Mouse (Mus musculus) limb, embryonic 12.5 days (tissue): ENCODE results near the gene Tmem132b. TPM values are rescaled to one million over a fixed set of nuclear protein-coding genes. Genes with fewer than 3 reads are reported as not detected.

Experiments
- ATAC-seq: fragments of 200-750 bp; cut with Nextera tagmentation; 2 replicates; pipeline ENCODE4 v1.8.0; 2017; ENCODE audit warnings: low read depth, moderate TSS enrichment; ENCODE audit not compliant: insufficient number of reproducible peaks, insufficient read depth, low FRiP score, low TSS enrichment
- H3K27ac ChIP-seq: fragments of 300-500 bp; sonication (generic); 2 replicates; pipeline ENCODE4 v1.5.1; 2016; ENCODE audit warnings: mild to moderate bottlenecking, moderate library complexity
- H3K27me3 ChIP-seq: fragments of 300-500 bp; sonication (generic); 2 replicates; pipeline ENCODE4 v1.6.1; 2016; ENCODE audit warnings: mild to moderate bottlenecking, moderate library complexity
- H3K36me3 ChIP-seq: fragments of 300-500 bp; sonication (generic); 2 replicates; pipeline ENCODE4 v1.6.1; 2016; ENCODE audit warnings: mild to moderate bottlenecking, moderate library complexity
- H3K4me1 ChIP-seq: fragments of 300-500 bp; sonication (generic); replicated peaks from 2 replicates; pipeline ENCODE4 v1.6.1; 2016
- H3K4me2 ChIP-seq: fragments of 300-500 bp; sonication (generic); 2 replicates; pipeline ENCODE4 v1.6.1; 2016; ENCODE audit warnings: mild to moderate bottlenecking, moderate library complexity
- H3K4me3 ChIP-seq: fragments of 300-500 bp; sonication (generic); replicated peaks from 2 replicates; pipeline ENCODE4 v1.5.1; 2016; ENCODE audit warnings: mild to moderate bottlenecking
- H3K9ac ChIP-seq: fragments of 300-500 bp; sonication (generic); replicated peaks from 2 replicates; pipeline ENCODE4 v1.6.1; 2016; ENCODE audit warnings: mild to moderate bottlenecking, moderate library complexity
- H3K9me3 ChIP-seq: fragments of 300-500 bp; sonication (generic); 2 replicates; pipeline ENCODE4 v1.6.1; 2016; ENCODE audit warnings: mild to moderate bottlenecking, moderate library complexity
- WGBS: fragments of 180-500 bp; shearing (Covaris S2); methylation state at CpG from one replicate; pipeline ENCODE4 v1.1.7; 2016; 5-methylcytosine and 5-hydroxymethylcytosine counted together
- polyA plus RNA-seq: library from polyadenylated mRNA; unstranded; fragments of >200 nt; fragmentation: Nextera tagmentation; extraction: Ambion mirVana; gene quantifications from 2 replicates; pipeline ENCODE4 v1.2.1, GENCODE M21; 2016

Gene Tmem132b
- polyA plus RNA-seq, 1 experiment from 2014 or later, result 0.13 TPM

- no peak overlapping the region for H3K4me3 ChIP-seq
- no peak overlapping the region for H3K27ac ChIP-seq
- WGBS, result 74% methylated on average over 5 of the region's 5 CpGs
- no peaks in the 10 kb centered on the region for H3K4me1 ChIP-seq
- no peaks in the 10 kb centered on the region for H3K27me3 ChIP-seq
- ATAC-seq, result no peak
- peaks cover 44% of the 10 kb centered on the region for H3K9me3 ChIP-seq
- H3K4me2 ChIP-seq, result no peak overlapping the region
- H3K36me3 ChIP-seq, result no peaks in the 10 kb centered on the region
- no peak overlapping the region for H3K9ac ChIP-seq
Measured at GRCm38 (mm10) chr5:125613136-125613535, 81.6 kb downstream of the Tmem132b start.

DNA sequence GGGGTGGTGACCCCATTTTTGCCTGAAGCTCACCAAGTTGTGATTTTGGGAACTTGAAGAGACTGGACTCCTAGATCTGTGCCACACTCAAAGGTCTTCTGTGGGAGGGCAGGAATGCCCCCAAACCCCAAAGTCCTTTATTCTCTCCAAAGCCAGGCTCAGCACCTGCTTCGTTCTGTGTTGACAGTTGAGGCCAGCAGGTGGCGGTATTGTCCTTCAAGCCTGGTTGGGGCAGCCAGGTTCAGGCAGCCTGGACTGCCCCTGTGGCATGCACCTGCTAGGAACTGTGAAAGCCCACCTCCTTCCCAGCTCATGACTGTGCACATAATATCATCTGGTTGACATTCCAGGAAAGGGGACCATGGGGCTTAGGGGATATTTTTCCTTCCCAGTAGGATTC is 82.8 kb downstream of the Tmem132b start:
- Histone ChIP-seq H3K27me3 (no peaks in the 10 kb centered on the region), H3K9me3 (peaks cover 45% of the 10 kb centered on the region), H3K27ac (no peak overlapping the region), H3K4me1 (no peaks in the 10 kb centered on the region), H3K36me3 (no peaks in the 10 kb centered on the region), H3K4me2 (no peak overlapping the region), H3K9ac (no peak overlapping the region), H3K4me3 (no peak overlapping the region)
- WGBS, result 57% methylated on average over 2 of the region's 2 CpGs
- ATAC-seq, result no peak

GRCm38 (mm10) chr5:125617050-125617449 is 85.5 kb downstream of the Tmem132b start:
- no peak for ATAC-seq
- Histone ChIP-seq H3K27ac (no peak overlapping the region), H3K9ac (no peak overlapping the region), H3K4me3 (no peak overlapping the region), H3K4me2 (no peak overlapping the region), H3K4me1 (no peaks in the 10 kb centered on the region), H3K36me3 (no peaks in the 10 kb centered on the region), H3K9me3 (peaks cover 30% of the 10 kb centered on the region), H3K27me3 (no peaks in the 10 kb centered on the region)
- WGBS, result 90% methylated on average over 1 of the region's 1 CpGs

- 82% methylated on average over 9 of the region's 9 CpGs for WGBS
- Histone ChIP-seq H3K27me3 (no peaks in the 10 kb centered on the region), H3K36me3 (no peaks in the 10 kb centered on the region), H3K4me3 (no peak overlapping the region), H3K9ac (no peak overlapping the region), H3K27ac (no peak overlapping the region), H3K9me3 (no peaks in the 10 kb centered on the region), H3K4me2 (no peak overlapping the region), H3K4me1 (no peaks in the 10 kb centered on the region)
- ATAC-seq, result no peak
Measured at GRCm38 (mm10) chr5:125627816-125628348, 96.3 kb downstream of the Tmem132b start.

GRCm38 (mm10) chr5:125634666-125635065 is 103.1 kb downstream of the Tmem132b start:
- H3K4me2 ChIP-seq, result no peak overlapping the region
- WGBS, result 77% methylated on average over 6 of the region's 6 CpGs

GRCm38 (mm10) chr5:125640966-125641365 is 109.4 kb downstream of the Tmem132b start:
- whole genome bisulfite sequencing, result 82% methylated on average over 1 of the region's 1 CpGs
- Histone ChIP-seq H3K9me3 (0 out of 2 replicates have a peak, but pooled peaks cover 7% of the 10 kb centered on the region), H3K36me3 (no peaks in the 10 kb centered on the region), H3K4me1 (no peaks in the 10 kb centered on the region), H3K4me3 (no peak overlapping the region), H3K27me3 (no peaks in the 10 kb centered on the region), H3K4me2 (no peak overlapping the region), H3K9ac (no peak overlapping the region), H3K27ac (no peak overlapping the region)
- no peak for ATAC-seq

More at GRCm38 (mm10) chr5:125634666-125635065, 103.1 kb downstream of the Tmem132b start:
- no peak overlapping the region for H3K27ac ChIP-seq
- no peaks in the 10 kb centered on the region for H3K9me3 ChIP-seq
- no peaks in the 10 kb centered on the region for H3K4me1 ChIP-seq
- no peak for ATAC-seq
- no peak overlapping the region for H3K9ac ChIP-seq
- no peak overlapping the region for H3K4me3 ChIP-seq
- H3K36me3 ChIP-seq, result no peaks in the 10 kb centered on the region
- no peaks in the 10 kb centered on the region for H3K27me3 ChIP-seq

GRCm38 (mm10) chr5:125641531-125642147 is 110.1 kb downstream of the Tmem132b start:
- no peak for ATAC-seq
- Histone ChIP-seq H3K9me3 (0 out of 2 replicates have a peak, but pooled peaks cover 7% of the 10 kb centered on the region), H3K4me3 (no peak overlapping the region), H3K27me3 (no peaks in the 10 kb centered on the region), H3K4me2 (no peak overlapping the region), H3K36me3 (no peaks in the 10 kb centered on the region), H3K27ac (no peak overlapping the region), H3K9ac (no peak overlapping the region), H3K4me1 (no peaks in the 10 kb centered on the region)
- 71% methylated on average over 18 of the region's 18 CpGs for WGBS

GRCm38 (mm10) chr5:125648236-125648635 is 116.7 kb downstream of the Tmem132b start:
- ATAC-seq, result no peak
- no peaks in the 10 kb centered on the region for H3K36me3 ChIP-seq
- no peaks in the 10 kb centered on the region for H3K27me3 ChIP-seq
- no peaks in the 10 kb centered on the region for H3K4me1 ChIP-seq
- no peak overlapping the region for H3K27ac ChIP-seq
- no peak overlapping the region for H3K4me3 ChIP-seq
- WGBS, result 85% methylated on average over 6 of the region's 6 CpGs
- no peak overlapping the region for H3K9ac ChIP-seq
- H3K4me2 ChIP-seq, result no peak overlapping the region
- H3K9me3 ChIP-seq, result 0 out of 2 replicates have a peak, but pooled peaks cover 7% of the 10 kb centered on the region

DNA sequence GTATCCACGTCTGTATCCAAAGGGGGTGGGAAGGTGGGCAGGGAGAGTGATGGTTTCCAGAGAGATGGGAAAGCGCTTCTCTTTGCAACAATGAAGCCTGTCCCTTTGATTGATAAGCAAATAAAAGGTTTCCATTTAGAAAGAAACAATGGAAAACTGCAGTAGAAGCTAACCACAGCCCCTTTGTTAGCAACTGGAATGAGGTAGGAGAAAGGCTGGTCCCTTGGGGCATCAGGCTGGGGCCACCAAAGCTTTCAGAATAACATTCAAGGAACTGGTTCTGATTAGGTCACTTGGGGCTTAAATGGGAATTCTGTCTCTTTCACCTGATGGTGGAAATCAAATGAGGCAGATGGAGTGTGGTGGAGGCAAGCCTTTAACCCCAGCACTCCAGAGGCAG is 118.4 kb downstream of the Tmem132b start:
- H3K9me3 ChIP-seq, result 0 out of 2 replicates have a peak, but pooled peaks cover under 1% of the 10 kb centered on the region
- WGBS, result 71% methylated on average over 2 of the region's 2 CpGs
- H3K27me3 ChIP-seq, result no peaks in the 10 kb centered on the region
- no peak for ATAC-seq
- H3K4me2 ChIP-seq, result no peak overlapping the region
- H3K4me3 ChIP-seq, result no peak overlapping the region
- no peak overlapping the region for H3K27ac ChIP-seq
- H3K36me3 ChIP-seq, result no peaks in the 10 kb centered on the region
- H3K9ac ChIP-seq, result no peak overlapping the region
- H3K4me1 ChIP-seq, result no peaks in the 10 kb centered on the region

- H3K9ac ChIP-seq, result no peak overlapping the region
- no peak overlapping the region for H3K4me3 ChIP-seq
- H3K4me1 ChIP-seq, result no peaks in the 10 kb centered on the region
- H3K9me3 ChIP-seq, result no peaks in the 10 kb centered on the region
- H3K4me2 ChIP-seq, result no peak overlapping the region
- WGBS, result 92% methylated on average over 5 of the region's 5 CpGs
- no peaks in the 10 kb centered on the region for H3K36me3 ChIP-seq
- ATAC-seq, result no peak
- H3K27me3 ChIP-seq, result no peaks in the 10 kb centered on the region
- no peak overlapping the region for H3K27ac ChIP-seq
Measured at GRCm38 (mm10) chr5:125658101-125658500, 126.5 kb downstream of the Tmem132b start.

GRCm38 (mm10) chr5:125658959-125659749 is 127.6 kb downstream of the Tmem132b start:
- Histone ChIP-seq H3K27me3 (no peaks in the 10 kb centered on the region), H3K4me2 (no peak overlapping the region), H3K9me3 (no peaks in the 10 kb centered on the region), H3K36me3 (no peaks in the 10 kb centered on the region), H3K4me1 (no peaks in the 10 kb centered on the region), H3K4me3 (no peak overlapping the region), H3K9ac (no peak overlapping the region), H3K27ac (no peak overlapping the region)
- ATAC-seq, result no peak
- 64% methylated on average over 14 of the region's 14 CpGs for WGBS
